Mouse (Mus musculus) CH12F3 (cell line): ENCODE results near the gene Rabepk.
"Not testable (repeated sequence)": the region's sequence is repeated elsewhere in the genome, so short reads cannot be mapped to it uniquely, and the experiment has no call there.

Experiments used
- in situ Hi-C: fragments of 300-500 bp; cut with MboI; formaldehyde crosslinking; loops from 2 replicates; pipeline ENCODE4 v1.14.3; 2020; ENCODE audit warnings: low sequenced_read_pairs

The Rabepk gene

DNA sequence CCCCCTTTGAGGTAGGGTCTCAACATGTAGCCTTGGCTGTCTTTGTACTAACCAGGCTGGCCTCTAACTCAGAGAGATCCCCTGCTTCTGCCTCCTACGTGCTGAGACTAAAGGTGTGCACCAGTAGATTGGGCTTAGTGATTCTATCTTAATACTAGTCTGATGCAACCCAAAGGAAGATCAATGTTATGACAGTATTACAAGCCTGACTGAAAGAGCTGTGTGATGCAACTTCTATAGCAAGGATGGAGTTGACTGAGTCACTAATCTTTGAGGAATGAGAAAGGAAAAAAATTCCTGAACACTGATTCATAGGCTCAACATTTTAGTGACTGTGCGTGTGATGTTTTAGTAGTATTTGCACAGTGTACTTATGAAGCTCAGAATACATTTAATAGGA lies 29.7 kb downstream of the Rabepk start:
- in situ Hi-C loops, result no loop called here

DNA sequence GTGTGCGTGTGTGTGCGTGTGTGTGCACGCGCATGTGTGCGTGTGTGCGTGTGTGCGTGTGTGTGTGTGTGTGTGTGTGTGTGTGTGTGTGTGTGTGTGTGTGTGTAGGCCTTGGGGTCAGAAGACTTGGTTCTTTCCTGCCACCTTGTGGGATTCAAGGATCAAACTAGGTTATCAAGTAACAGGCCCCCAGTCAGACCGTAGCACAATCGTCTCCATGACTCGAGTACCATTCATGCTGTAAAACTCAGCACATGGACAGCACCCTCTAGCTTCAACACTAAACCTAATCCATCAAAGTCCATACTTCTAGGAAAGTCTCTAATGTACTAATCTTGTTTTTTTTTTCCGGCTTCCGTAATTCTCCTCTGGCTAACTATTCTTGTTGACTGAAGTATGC lies 34.9 kb downstream of the Rabepk start:
- in situ Hi-C loops, result no loop called here

- in situ Hi-C loops, result no loop called here
These were observed 36.8 kb downstream of the Rabepk start for GRCm38 (mm10) chr2:34762872-34763271.

GRCm38 (mm10) chr2:34762174-34762573 lies 37.5 kb downstream of the Rabepk start:
- in situ Hi-C loops, result no loop called here

DNA sequence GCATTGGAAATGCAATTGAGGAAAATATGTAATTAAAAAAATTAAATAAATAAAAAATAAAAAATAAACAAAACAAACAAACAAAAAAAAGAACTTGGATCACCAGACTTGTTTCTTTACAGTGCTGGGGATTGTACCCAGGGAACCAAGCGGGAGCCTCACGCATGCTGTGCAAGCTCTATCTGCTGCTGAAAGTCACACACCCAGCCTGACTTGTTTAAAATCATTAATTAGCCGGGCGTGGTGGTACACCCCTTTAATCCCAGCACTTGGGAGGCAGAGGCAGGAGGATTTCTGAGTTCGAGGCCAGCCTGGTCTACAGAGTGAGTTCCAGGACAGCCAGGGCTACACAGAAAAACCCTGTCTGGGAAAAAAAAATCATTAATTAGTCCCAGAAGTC lies 38.4 kb downstream of the Rabepk start:
- in situ Hi-C loops, result not testable (repeated sequence)

GRCm38 (mm10) chr2:34757341-34757740 lies 42.4 kb downstream of the Rabepk start:
- in situ Hi-C loops, result no loop called here

DNA sequence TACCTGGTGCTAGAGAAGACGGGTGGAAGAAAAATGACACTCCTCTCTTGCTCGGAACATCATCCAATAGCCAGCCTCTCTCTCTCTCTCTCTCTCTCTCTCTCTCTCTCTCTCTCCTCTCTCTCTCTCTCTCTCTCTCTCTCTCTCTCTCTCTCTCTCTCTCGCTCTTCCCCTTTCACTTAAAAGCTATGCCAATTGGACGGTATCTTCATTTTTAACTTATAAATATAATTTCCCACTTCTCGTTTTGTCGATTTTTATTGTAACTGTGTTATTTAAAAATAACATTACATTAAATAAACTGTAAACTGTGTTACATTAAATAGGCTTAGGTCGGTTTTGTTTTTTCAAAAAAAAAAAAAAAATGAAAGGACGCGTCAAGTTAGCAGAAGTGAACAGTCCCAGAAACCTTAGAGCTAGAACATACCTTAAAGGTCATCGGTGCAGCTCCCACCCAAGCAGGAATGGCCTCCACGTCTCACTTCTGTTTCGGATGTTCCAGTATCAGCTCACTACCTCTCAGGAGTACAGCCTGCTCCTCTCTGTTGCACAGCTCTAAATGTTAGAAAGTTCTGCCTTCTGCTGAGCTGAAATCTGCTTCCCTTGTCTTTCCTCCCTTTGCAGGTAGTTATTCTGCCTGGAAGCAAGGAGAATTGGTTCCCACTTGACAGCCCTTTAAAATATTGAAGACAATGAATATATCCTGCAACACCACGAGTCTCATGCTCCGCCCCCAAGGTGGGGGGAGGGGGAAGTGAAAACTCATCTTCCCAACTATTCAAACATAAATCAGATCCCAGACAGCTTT lies 45.0 kb downstream of the Rabepk start, which contains the start of gene Gapvd1:
TSS of gene Gapvd1 (minus strand) at position 682 of the 808 bp plus-strand sequence.
- in situ Hi-C loops, result no loop called here

DNA sequence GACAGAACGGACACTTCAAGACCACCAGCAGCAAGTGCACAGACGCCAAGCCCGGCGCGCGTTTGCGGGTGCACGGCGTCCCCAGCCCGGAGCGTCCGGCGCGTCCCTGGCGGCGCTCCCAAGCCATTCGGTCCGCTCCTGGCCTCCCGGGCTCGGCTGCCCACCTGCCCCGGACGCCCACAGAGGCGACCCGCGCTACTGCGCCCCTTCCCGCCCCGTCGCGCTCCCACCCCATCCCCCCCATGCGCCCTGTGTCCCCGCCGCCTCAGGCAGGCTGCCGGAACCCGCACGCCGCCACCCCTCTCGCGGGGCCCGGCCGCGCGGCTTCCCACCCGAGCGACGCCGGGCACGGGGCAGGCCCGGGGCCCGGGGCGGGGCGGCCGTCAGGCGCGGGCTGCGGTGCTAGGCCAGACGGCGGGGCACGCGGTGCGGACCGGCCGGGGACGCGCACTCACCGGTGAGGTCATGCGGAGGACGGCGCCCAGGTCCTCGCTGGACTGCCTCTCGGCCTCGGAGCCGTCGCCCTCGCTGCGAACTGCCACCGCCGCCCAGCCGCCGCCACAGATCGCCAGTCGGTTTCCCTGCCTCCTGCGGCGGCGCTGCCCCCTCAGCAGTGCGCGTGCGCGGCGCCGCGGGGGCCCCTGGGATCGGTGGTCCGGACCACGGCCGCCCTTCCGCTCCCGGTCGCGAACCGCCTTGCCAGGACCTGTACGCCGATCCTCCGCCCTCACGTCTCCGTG lies 45.7 kb downstream of the Rabepk start:
- in situ Hi-C loops, result no loop called here

DNA sequence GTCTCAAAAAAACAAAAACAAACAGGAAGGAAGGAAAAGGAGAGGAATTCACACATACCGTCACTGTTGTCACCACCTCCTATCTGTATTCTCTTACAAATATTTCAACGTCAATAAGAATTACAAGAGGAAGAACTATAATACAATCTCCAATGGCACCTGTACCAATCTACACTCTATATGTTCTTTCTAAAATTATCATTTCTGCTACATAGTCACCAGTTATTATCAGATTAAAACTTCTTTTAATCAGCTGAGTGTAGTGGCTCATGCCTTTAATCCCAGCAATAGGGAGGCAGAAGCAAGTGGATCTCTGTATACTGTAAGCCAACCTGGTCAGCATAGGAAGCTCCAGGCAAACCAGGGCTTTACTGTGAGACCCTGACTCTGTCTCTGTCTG lies 49.5 kb downstream of the Rabepk start:
- in situ Hi-C loops, result no loop called here

GRCm38 (mm10) chr2:34748479-34748878 lies 51.2 kb downstream of the Rabepk start:
- in situ Hi-C loops, result no loop called here

DNA sequence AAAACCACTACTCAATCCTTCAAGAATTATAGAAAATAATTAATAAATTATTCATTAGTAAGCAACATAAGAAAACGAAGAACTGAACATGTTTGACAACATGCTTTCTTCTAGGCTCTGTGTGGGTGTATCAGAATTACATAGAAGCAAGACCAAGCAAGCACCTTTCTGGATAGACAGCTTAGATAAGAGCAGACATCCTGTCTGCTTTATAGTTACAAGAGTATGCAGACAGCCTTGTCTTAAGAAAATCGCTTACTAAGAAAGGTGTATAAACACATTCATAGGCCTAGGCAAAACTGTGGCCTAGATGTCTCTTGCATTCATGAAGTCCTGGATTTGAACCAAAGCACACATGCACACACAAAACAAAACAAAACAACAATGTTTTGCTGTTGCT lies 54.0 kb downstream of the Rabepk start:
- in situ Hi-C loops, result no loop called here

GRCm38 (mm10) chr2:34744476-34744875 lies 55.2 kb downstream of the Rabepk start:
- in situ Hi-C loops, result no loop called here

GRCm38 (mm10) chr2:34742675-34743074 lies 57.0 kb downstream of the Rabepk start:
- in situ Hi-C loops, result no loop called here

- in situ Hi-C loops, result no loop called here
These were observed 58.1 kb downstream of the Rabepk start for GRCm38 (mm10) chr2:34741390-34742159.

DNA sequence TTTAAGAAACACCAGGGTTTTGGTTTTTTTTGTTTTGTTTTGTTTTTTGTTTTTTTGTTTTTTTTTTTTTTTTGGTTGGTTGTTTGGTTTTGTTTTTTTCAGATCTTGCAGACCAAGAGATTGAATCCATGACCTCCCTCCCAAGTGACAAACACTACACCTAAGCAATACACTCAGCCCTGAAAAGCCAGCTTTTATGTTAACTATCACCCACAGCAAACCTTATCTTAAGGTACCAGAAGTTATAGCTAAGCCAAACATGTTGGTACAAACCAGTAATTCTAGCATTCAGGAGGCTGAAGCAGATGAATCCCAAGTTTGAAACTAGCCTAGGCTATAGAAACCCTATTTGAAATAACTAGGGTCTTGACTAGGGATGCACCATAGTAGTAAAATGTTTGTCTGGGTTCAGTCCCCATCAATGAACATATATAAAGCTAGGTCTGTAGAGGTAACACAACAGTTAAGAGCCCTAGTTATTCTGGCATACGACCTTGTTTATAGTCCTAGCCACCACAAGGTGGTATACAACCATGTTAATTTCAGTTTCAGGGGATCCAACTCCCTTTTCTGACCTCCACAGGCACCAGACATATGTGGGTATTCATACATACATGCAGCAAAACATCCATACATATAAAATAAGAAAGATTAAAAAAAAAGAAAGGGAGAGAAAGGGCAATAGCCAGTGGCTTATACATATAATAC lies 59.9 kb downstream of the Rabepk start:
- in situ Hi-C loops, result no loop called here

DNA sequence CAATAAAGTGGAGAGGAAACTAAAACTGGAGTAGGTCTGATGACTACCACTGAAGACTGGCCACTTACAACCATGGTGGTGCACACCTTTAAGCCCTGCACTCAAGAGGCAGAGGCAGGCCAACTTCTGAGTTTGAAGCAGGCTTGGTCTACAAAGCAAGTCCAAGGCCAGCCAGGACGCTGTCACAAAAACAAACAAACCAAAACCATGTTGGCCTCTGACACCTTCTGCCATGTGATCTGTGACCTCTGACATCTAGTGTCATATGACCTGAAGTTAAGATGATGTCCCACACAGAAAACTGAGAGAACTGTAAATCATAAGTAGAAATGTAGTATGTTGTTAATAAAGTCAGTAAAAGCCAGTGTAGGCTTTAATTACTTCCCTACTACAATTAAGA lies 61.8 kb downstream of the Rabepk start:
- in situ Hi-C loops, result no loop called here

DNA sequence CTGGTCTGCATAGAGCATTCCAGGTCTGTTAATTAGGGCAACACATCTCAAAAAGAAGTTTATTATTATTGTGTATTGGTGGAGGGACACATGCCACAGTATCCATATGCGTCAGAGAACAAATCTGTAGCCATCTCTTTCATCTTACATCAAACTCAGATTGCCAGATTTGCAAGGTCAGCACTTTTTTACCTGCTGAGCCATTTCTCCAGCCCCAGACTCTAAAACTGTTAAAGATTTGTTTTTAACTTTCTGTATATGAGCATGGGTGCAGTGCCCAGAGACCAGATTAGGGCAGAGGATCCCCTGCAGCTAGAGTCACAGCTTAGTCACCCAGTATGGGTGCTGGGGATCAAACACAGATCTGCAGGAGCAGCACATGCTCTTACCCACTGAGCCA lies 63.1 kb downstream of the Rabepk start:
- in situ Hi-C loops, result no loop called here
